Mouse (Mus musculus) retina, embryonic 14.5 days (tissue): ENCODE measurements at regions not wholly inside any gene's neighbourhood (a gene's known extent, or its start where the extent isn't known, plus 50 kb on each side); places are given as distances from the start of the nearest gene placed in this dataset.

Experiments used
- DNase-seq: peaks from one replicate; pipeline ENCODE4 v3.0.0-alpha.2; 2015; ENCODE audit warnings: low spot score

DNA sequence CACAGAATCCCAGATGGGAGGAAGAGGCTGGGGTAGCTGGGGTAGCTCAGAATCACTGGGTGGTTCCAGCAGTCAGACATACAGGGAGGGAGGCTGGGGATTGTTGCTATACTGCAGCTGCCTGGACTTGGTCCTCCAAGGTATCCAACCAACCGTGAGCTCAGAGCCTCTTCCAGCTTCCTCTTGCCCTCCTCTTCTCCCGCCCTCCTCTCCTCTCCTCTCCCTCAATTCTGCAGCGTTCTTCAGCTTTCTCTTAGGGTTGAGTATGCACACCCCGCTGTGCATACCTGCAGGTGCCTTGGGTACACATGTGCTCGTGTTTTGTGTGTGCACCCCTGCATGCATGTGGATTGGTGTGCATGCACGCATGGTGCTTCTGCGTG lies 81.6 kb downstream of the Cstad start:
- no peak for DNase-seq

DNA sequence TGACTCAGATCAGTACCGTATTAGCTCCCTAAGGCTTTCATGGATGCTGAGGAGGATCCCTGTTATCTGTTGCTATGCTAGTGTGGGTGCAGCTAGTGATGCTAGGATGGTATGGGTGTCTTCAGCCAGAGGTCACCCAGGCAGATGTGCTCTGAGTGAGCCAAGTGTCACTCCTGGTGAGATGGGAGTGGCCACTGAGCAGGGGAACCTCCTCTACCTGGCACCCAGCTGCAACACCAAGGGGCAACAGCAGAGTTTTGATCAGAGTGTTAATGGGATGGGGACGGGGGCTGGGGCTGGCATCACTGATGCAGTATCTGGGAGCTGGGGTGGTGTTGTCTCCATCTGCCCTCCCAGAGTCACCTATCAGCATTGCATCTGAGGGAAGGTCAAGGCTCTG lies 81.0 kb downstream of the Cstad start:
- no peak for DNase-seq

DNA sequence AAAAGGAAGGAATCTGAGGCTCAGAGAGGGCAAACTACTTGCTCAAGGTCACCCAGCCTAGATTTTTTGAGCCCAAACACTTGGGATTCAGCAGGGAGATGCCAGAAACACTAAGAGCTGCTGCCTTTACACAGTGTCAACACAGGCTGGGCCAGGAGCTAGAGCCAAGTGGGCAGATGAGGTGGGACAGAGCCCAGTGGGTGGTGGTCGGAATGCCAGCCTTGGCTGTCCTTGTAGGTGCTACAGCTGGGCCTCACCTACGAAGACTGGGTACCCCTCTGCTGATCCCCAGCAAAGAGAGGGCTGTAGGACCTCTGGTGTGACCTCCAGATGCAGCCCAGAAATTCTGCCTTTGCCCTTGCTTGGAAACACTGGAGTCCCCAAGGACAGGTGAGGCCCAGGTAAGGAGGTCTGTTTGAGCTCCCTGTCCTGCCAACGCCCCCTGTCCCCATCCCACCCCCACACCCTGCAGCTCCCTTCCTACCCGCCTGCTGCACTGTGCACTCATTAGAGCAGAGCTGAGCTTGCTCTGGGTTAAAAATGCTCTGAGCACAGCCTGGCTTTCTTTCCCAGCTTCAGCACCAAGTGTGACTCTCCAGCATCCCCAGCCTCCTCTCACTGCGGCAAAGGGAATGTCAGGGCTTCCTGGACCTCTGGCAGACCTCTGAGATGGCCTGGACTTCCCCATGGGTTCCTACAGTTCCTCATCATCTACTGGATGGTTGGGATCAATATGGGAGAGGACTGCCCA lies 76.2 kb downstream of the Cstad start:
- DNase-seq = no peak

GRCm38 (mm10) chr2:30667468-30667867 lies 72.6 kb downstream of the Cstad start:
- no peak for DNase-seq

GRCm38 (mm10) chr2:30661147-30661546 lies 66.3 kb downstream of the Cstad start:
- DNase-seq = no peak

GRCm38 (mm10) chr2:30660613-30660991 lies 65.8 kb downstream of the Cstad start:
- DNase-seq = peak; percentile 62

GRCm38 (mm10) chr2:30659836-30660612 lies 65.2 kb downstream of the Cstad start:
- DNase-seq = no peak

DNA sequence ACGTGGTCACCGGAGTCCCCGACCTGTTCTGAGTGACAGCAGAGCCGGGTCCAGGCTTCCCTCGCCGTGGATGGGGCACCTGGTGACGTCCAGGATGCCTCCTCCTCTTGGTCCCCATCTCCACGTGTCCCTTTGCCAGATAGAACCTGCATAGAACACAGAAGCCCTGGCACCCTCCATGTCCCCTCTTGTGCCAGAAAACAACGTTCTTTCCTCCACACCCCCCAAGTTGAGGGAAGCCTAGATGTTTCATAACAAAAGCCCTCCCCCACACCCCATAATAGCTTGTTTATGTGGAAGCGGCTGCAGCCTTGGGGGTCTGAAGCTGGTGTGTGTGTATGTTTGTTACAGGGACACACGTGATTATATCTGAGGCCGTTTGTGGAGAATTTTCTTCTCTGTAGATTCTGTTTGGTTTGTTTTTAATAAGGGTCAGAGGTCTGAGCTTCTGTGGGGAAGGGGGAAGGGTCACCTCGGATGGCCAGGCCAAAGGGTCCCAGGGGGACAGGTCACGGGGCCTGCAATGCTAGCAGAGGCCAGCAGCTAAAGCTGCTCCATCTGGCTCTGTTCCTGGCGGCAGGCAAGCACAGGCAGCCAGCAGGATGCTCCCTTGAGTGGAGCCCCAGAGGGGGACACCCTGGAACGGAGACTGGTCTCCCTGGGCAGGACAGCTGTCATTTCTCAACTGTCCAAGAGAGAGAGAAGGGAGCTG lies 64.2 kb downstream of the Cstad start:
- peak; percentile 75 for DNase-seq
